21 mouse cellular contexts compared by ENCODE assay signal in the genomic region with DNA sequence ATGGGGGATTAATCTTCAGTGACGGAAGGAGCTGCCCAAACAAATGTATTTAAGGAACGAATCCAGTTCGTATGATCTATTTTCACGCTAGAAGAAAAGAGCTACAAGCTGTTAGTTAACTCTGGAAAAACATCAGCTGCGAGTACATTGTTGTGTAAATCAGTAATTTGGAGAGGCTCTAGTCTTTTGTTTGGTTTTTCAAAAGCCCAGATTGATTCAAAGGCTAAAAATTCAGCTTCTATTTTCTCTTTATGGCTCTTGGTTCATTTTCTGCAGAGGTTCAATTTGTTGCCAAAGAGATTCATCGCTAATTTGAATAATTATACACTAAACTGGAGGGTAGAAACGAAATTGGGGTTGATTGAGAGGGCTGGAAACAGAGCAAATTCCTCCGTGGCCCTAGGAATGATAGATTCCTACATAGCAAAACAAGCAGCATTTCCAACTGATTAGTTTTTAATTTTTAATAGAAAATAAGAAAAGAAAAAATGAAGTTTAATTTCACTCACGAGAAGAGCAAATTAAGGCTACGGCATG. TPM values are rescaled to one million over a fixed set of nuclear protein-coding genes. Genes with fewer than 3 reads are reported as not detected.
DNase-seq lines count a peak whose midpoint lies in the region; ATAC-seq lines count a peak whose summit lies in the region.
"Had no signal": no experiment of that assay in that cellular context is flagged by ENCODE, and none has a peak within 500 bp of the region (broad histone marks: within the 10 kb centered on the region; RNA-seq: fewer than 3 reads in every experiment).

No protein-coding gene starts in this region.

- peaks cover 11% of the 10 kb centered on the region; the same call in 1 of the 2 replicates for H3K4me1 ChIP-seq in forebrain, embryonic 14.5 days (ENCODE audit: control insufficient read depth, insufficient read depth, low read length)
- no peaks in the 10 kb centered on the region; the same call in 1 of the 2 replicates for H3K4me1 ChIP-seq in forebrain, embryonic 11.5 days (replicated peaks; ENCODE audit: control insufficient read depth, insufficient read depth, low read length)
- peaks cover 21% of the 10 kb centered on the region; the same call in 1 of the 2 replicates for H3K4me1 ChIP-seq in midbrain, embryonic 12.5 days
- H3K4me1 ChIP-seq in midbrain, embryonic 16.5 days (ENCODE audit: control insufficient read depth, insufficient read depth, low read length) = peaks cover 8% of the 10 kb centered on the region; the same call in 1 of the 2 replicates
- H3K4me1 ChIP-seq: limb, embryonic 10.5 days; liver, embryonic 15.5 days had no signal

- no peak overlapping the region for H3K27ac ChIP-seq in forebrain, embryonic 14.5 days (ENCODE audit: low read depth, low read length)
- no peak overlapping the region for H3K27ac ChIP-seq in forebrain, embryonic 11.5 days (ENCODE audit: low read depth, low read length)
- H3K27ac ChIP-seq in midbrain, embryonic 12.5 days (replicated peaks) = 0 out of 2 replicates have a peak overlapping the region, but pooled peaks have one; percentile 3
- no peak overlapping the region for H3K27ac ChIP-seq in midbrain, embryonic 16.5 days (ENCODE audit: low read length)
- H3K27ac ChIP-seq: kidney, postnatal 0 days; limb, embryonic 10.5 days; liver, embryonic 15.5 days; macrophage had no signal

- 0 out of 2 replicates have a peak, but pooled peaks cover 2% of the 10 kb centered on the region for H3K9me3 ChIP-seq in forebrain, embryonic 14.5 days (replicated peaks; ENCODE audit: control insufficient read depth, low read length)
- H3K9me3 ChIP-seq in forebrain, embryonic 11.5 days (ENCODE audit: control insufficient read depth, low read length) = no peaks in the 10 kb centered on the region
- no peaks in the 10 kb centered on the region for H3K9me3 ChIP-seq in midbrain, embryonic 12.5 days
- H3K9me3 ChIP-seq in midbrain, embryonic 16.5 days (replicated peaks; ENCODE audit: control insufficient read depth, low read length, poor library complexity, severe bottlenecking) = no peaks in the 10 kb centered on the region
- H3K9me3 ChIP-seq: limb, embryonic 10.5 days; liver, embryonic 15.5 days had no signal

- ATAC-seq in forebrain, embryonic 14.5 days = peak; percentile 70
- no peak for ATAC-seq in forebrain, embryonic 11.5 days (replicated peaks; ENCODE audit: low FRiP score)
- no peak for ATAC-seq in midbrain, embryonic 12.5 days (ENCODE audit: low FRiP score, low read depth)
- no peak for ATAC-seq in midbrain, embryonic 16.5 days
- ATAC-seq: CD4-positive, CD25-positive, alpha-beta regulatory T cell, adult 4 months had no signal

- no peak overlapping the region for H3K4me3 ChIP-seq in forebrain, embryonic 14.5 days (ENCODE audit: low read depth, low read length)
- no peak overlapping the region for H3K4me3 ChIP-seq in forebrain, embryonic 11.5 days (ENCODE audit: low read depth, low read length)
- H3K4me3 ChIP-seq in midbrain, embryonic 12.5 days = no peak overlapping the region
- no peak overlapping the region for H3K4me3 ChIP-seq in midbrain, embryonic 16.5 days (ENCODE audit: low read depth, low read length)
- H3K4me3 ChIP-seq: limb, embryonic 10.5 days; liver, embryonic 15.5 days; myocyte had no signal

- no peak overlapping the region for H3K4me2 ChIP-seq in forebrain, embryonic 14.5 days (ENCODE audit: low read length)
- H3K4me2 ChIP-seq in forebrain, embryonic 11.5 days (ENCODE audit: low read depth, low read length, severe bottlenecking) = no peak overlapping the region
- H3K4me2 ChIP-seq in midbrain, embryonic 12.5 days (replicated peaks) = no peak overlapping the region
- H3K4me2 ChIP-seq in midbrain, embryonic 16.5 days (ENCODE audit: low read length) = no peak overlapping the region
- H3K4me2 ChIP-seq: heart, embryonic 11.5 days; liver, embryonic 15.5 days; midbrain, embryonic 11.5 days had no signal

- no peaks in the 10 kb centered on the region for H3K27me3 ChIP-seq in forebrain, embryonic 14.5 days (replicated peaks; ENCODE audit: control insufficient read depth, insufficient read depth, low read length)
- H3K27me3 ChIP-seq in forebrain, embryonic 11.5 days (ENCODE audit: control insufficient read depth, insufficient read depth, low read length) = no peaks in the 10 kb centered on the region
- H3K27me3 ChIP-seq in midbrain, embryonic 12.5 days = peaks cover 9% of the 10 kb centered on the region
- H3K27me3 ChIP-seq in midbrain, embryonic 16.5 days (ENCODE audit: control insufficient read depth, insufficient read depth, low read depth, low read length) = no peaks in the 10 kb centered on the region
- H3K27me3 ChIP-seq: liver, embryonic 15.5 days had no signal

- WGBS in forebrain, embryonic 14.5 days = 14% methylated on average over 10 of the region's 10 CpGs
- WGBS in forebrain, embryonic 11.5 days = 32% methylated on average over 10 of the region's 10 CpGs
- WGBS in midbrain, embryonic 12.5 days = 36% methylated on average over 10 of the region's 10 CpGs
- 25% methylated on average over 10 of the region's 10 CpGs for WGBS in midbrain, embryonic 16.5 days

- intact Hi-C loops in left cerebral cortex, postnatal 25 days (cut with DNase I) = no loop called here

- H3K9ac ChIP-seq in forebrain, embryonic 14.5 days (ENCODE audit: low read length) = no peak overlapping the region
- H3K9ac ChIP-seq in forebrain, embryonic 11.5 days (ENCODE audit: low read length) = no peak overlapping the region
- H3K9ac ChIP-seq in midbrain, embryonic 12.5 days (replicated peaks) = no peak overlapping the region
- no peak overlapping the region for H3K9ac ChIP-seq in midbrain, embryonic 16.5 days (ENCODE audit: low read depth, low read length)
- H3K9ac ChIP-seq: liver, embryonic 15.5 days had no signal

- peak; percentile 89 for DNase-seq in forebrain, embryonic 14.5 days (ENCODE audit: low spot score)
- no peak for DNase-seq in forebrain, embryonic 11.5 days (ENCODE audit: low spot score)
- peak; percentile 43 for DNase-seq in brain, adult 2 months (ENCODE audit: low read depth, low spot score)
- peak; percentile 57 for DNase-seq in telencephalon, adult 2 months (ENCODE audit: low read depth, low spot score)
- no peak for DNase-seq in left cerebral cortex, postnatal 25 days (ENCODE audit: low spot score in 2 of 2)
- DNase-seq: adrenal gland, adult 2 months; cerebellum, adult 2 months; cerebellum, postnatal 25 days; heart, adult 11 months; kidney, adult 2 months; liver had no signal

- no peaks in the 10 kb centered on the region for H3K36me3 ChIP-seq in forebrain, embryonic 14.5 days (ENCODE audit: control insufficient read depth, insufficient read depth, low read length)
- H3K36me3 ChIP-seq in forebrain, embryonic 11.5 days (ENCODE audit: control insufficient read depth, insufficient read depth, low read length) = no peaks in the 10 kb centered on the region
- H3K36me3 ChIP-seq in midbrain, embryonic 12.5 days = no peaks in the 10 kb centered on the region
- H3K36me3 ChIP-seq in midbrain, embryonic 16.5 days (ENCODE audit: control insufficient read depth, insufficient read depth, low read length) = no peaks in the 10 kb centered on the region
- H3K36me3 ChIP-seq: limb, embryonic 10.5 days; liver, embryonic 15.5 days had no signal

RNA-seq across cellular contexts. Expression of a gene that starts 31.4 kb away (rescaled TPM):
- 58.5 and 85.3 TPM in 2 replicates for polyA plus RNA-seq in forebrain, embryonic 14.5 days (2014; fragmentation: Nextera tagmentation; extraction: Ambion mirVana)
- polyA plus RNA-seq in forebrain, embryonic 11.5 days (2014; fragmentation: Nextera tagmentation; extraction: Ambion mirVana) = 36.1 and 39.7 TPM in 2 replicates
- polyA plus RNA-seq in midbrain, embryonic 12.5 days (2016; fragmentation: Nextera tagmentation; extraction: Ambion mirVana) = 64.1 and 68.9 TPM in 2 replicates
- polyA plus RNA-seq in midbrain, embryonic 16.5 days (2015; fragmentation: Nextera tagmentation; extraction: Ambion mirVana) = 206 and 219 TPM in 2 replicates
- total RNA-seq in left cerebral cortex, postnatal 25 days (2021) = 100 to 1,000 TPM; 181 to 184 TPM

RNA-seq across cellular contexts. Expression of a gene that starts 41.7 kb away (rescaled TPM):
- polyA plus RNA-seq in forebrain, embryonic 14.5 days (2014; fragmentation: Nextera tagmentation; extraction: Ambion mirVana) = 24.2 and 30.4 TPM in 2 replicates
- 38.2 and 41.3 TPM in 2 replicates for polyA plus RNA-seq in forebrain, embryonic 11.5 days (2014; fragmentation: Nextera tagmentation; extraction: Ambion mirVana)
- polyA plus RNA-seq in midbrain, embryonic 12.5 days (2016; fragmentation: Nextera tagmentation; extraction: Ambion mirVana) = 36.0 and 39.8 TPM in 2 replicates
- 27.2 and 28.7 TPM in 2 replicates for polyA plus RNA-seq in midbrain, embryonic 16.5 days (2015; fragmentation: Nextera tagmentation; extraction: Ambion mirVana)
- total RNA-seq in left cerebral cortex, postnatal 25 days (2021) = 10 to 100 TPM; 43.2 to 43.9 TPM

Comparison
In these comparisons a context has a peak if more than half of its experiments do, and no peak if none do; other contexts are left out.
1. DNase-seq: peak in forebrain, embryonic 14.5 days (single experiment), brain, adult 2 months (single experiment) and telencephalon, adult 2 months (single experiment); none in forebrain, embryonic 11.5 days (single experiment) and left cerebral cortex, postnatal 25 days (0 of 2).